Mouse (Mus musculus) CH12F3 (cell line): Measurements from ENCODE around the gene Ubr2.

Experiments
- in situ Hi-C: fragments of 300-500 bp; cut with MboI; formaldehyde crosslinking; loops from 2 replicates; pipeline ENCODE4 v1.14.3; 2020; ENCODE audit warnings: low sequenced_read_pairs

Gene Ubr2

DNA sequence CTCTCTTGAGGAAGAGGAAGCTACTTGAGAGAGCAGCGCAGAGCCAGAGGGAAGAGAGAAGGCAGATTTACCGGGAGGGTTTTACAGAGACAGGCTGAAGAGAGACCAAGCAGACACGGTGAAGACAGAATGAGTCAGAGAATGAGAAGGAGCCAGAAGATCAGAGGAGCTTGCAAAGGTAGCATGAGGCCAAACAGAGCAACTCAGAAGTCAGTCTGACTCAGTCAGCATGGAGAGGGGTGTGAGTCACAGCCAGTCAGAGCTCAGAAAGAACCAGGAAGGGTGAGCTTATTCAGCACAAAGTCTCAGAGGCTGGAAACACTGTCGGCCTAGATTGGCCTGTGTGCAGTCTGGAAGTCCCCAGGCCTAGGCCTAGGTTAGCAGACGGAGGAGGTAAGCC is 77.4 kb downstream of the Ubr2 start:
- in situ Hi-C loops, result no loop called here

DNA sequence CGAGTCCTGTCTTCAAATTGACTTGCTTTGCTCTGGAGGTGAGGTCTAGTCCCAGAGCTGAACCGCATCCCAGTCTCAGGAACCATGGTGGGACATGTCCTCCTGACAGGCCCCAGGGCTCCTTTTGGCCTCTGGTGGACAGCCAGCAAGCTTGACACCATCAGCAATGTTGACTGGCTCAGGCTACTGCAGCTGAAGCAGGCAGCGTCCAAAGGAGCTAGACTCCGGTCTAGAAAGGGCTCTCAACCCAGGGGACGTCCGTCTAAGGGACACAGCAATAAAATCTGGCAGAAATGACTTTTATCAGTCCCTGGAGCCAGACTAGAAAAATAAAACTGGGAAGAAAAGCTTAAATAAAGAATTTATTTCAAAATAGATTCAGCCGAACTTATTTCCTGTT is 80.5 kb downstream of the Ubr2 start:
- in situ Hi-C loops, result no loop called here

DNA sequence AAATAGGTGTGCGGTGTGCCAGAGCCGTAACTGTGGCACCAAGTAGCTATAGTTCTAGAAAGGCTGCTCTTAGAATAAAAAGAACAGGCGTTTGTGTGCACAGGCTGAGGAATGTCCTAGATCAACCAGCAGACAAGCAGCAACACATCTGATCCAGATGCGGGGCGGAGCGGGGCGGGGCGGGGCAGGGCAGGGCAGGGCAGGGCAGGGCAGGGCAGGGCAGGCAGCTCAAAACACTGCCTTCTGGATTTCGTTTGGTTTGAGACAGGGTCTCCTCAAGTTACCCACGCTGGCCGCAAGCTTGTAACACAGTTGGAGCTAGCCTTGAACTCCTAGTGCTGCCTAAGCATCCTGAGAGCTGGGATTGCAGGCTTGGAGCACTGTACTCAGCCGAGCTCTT is 81.1 kb downstream of the Ubr2 start:
- in situ Hi-C loops, result no loop called here

DNA sequence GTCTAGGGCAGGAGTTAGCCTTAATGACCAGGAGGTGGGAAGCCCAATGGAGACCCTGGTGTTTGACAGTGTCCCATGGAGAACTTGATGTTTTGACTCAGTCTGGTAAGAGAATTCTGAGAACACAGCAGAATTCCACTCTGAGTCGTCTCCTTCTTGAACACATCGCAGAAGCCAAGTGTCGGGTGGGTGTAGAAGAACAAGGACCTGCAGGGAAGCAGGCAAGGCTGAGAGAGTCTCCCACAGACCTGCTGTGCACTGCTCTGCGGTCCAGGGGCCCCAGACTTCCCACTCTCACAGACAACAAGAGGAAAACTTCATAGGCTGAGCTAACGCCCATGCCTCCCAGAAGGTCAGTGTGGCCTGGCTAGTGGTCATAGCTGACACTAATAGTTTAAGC is 82.6 kb downstream of the Ubr2 start:
- in situ Hi-C loops, result no loop called here

DNA sequence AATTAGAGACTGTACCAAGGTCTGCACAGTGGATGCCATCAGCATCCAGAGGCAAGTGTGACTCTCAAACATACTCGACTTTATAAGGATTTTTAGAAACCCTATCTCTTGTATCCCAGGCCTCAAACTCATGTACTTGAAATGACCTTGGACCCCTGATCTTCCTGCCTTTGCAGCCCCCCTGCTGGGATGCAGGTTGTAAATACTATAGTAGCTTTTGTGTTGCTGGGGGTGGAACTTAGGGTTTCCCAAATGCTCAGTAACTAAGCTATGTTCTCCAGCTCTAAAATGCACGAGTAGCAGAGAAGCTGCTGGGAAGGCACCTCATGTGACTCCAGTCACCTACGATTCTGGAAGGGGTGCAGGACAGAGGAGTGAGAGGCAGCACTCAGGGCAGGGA is 83.4 kb downstream of the Ubr2 start:
- in situ Hi-C loops, result no loop called here

DNA sequence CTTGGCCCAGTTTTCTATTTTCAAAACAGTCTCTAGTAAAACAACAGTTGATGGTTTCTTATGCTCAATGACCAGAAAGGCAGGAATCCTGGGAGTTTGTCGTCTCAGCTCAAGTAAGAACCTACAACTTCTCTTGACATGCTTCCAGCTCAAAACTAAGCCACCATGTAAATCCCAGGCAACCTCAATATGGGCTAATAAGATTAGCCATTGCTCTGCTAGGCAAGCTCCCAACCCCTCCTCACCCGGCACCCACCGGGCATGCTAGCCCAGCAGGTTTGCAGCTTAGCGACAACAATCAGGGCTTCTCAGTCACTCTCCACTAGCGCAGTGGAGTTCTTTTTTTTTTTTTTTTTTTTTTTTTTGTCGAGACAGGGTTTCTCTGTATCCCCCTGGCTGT is 84.2 kb downstream of the Ubr2 start:
- in situ Hi-C loops, result no loop called here

DNA sequence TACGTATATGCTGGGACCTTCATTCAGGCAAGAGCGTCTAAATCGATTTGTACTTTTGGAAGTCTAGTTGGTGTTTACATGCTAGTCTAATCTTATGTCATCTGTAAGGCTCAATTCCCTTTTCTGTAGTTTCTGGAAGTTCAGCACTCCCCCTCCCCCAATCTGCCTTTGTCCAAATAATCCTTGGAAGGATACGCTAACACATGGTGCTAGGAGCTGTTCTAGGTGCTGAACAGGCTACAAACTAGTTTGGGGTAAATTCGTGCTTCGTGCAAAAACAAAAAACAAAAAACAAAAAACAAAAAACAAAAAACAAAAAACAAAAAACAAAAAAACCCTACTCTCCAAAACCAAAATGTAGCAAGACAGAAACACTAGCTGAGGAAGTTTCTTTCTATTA is 89.5 kb downstream of the Ubr2 start:
- in situ Hi-C loops, result no loop called here

DNA sequence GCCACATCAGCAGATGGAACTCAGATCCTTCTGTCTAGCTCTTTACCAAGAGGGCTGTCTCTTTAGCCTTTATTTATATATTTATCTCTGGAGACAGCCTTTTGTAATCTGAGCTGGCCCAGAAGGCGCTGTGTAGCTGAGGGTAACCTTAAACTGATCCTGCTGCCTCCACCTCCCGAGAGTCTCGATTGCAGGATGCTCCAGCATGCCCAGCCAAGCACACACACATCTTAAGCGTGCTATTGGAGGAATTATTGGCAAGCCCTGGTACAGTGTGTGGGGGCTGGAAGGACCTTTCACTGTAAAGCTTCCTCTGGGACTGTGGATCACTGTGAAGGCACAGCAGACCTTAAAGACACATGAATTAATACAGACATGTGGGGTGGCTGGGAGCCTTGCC is 91.4 kb downstream of the Ubr2 start:
- in situ Hi-C loops, result no loop called here

DNA sequence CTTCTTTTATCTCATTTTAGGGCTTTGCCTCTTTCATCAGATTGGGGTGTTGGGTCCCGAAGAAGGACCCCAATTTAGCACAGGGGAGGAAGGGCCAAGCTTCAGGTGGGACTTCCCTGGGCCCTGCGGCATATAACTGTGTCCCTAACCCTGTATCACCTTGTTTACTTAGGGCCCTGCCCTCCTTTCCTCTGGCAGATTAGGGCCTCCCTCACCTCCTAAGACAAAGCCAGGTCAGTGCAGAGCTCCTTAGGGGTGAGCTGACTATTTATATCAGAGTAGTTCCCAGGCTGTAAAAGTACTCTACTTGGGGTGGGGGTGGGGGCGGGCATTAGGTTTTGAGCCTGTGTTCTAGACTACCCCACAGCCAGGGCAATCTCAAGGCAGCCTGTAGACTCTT is 95.2 kb downstream of the Ubr2 start:
- in situ Hi-C loops, result no loop called here

DNA sequence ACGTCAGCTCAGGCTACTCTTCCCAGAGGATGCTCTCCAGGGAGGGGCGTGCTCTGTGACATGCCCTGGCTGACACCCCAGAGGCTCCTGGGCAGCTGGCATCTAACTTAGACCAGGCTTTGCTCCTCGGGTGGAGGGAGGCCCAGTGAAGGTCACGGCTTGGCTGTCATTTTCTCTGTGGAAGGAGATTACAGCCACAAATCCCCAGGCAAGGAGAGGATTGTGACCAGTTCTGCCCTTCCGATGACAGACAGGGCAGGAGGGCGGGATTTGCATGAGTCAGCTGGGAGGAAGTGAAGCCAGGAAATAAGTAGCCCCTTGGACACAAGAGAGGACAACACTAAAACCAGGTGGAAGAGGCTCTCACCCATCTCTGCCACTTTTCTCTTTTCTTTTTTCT is 98.0 kb downstream of the Ubr2 start:
- in situ Hi-C loops, result no loop called here

DNA sequence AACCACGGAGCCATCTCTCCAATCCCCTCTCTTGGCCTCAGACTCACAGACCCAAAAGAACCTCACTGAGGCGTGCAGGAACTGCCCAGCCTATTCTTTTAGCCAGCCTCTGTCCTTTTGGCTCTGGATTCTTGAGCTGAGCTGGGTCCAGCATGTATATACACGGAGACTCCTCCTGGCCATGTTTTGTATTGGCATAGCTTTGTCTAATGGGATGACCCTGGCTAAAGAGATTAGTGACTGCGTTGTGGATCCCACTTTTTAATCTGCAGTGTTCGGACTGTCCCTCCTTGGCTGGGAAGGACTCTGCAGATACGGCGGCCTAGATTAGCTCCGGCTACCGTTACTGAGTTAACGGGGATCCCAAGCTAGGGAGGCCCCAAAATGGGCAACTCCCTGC is 100.2 kb downstream of the Ubr2 start, which contains the start of gene Prph2:
TSS of gene Prph2 (plus strand) at position 274 of the 400 bp plus-strand sequence.
- in situ Hi-C loops, result no loop called here

DNA sequence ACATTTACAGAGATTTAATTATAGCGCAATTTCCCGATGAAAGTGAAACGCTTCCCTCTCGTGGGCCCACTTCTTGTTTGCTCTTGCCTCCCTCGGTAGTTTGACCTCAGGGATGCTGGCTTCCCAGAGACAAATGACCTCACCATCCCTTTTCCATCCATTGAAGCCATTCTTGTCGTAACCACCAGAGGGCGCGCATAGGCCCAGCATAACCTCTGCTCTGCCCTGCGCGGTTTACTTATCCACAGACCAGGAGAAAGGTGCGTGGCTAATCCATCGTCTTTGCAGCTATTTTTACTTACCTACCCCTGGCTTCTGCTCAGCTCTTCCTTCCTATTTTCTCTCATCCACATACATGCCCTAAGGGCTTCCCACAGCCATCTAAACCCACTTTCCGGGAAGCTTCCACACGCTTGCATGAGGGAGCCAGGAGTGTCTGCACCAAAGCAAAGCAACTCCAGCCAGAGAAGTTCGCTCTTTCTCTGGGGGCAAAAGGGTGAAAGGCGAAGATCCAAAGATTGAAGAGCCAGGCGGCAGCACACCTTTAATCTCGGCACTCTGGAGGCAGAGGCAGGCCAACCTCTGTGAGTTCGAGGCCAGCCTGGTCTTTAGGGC is 106.4 kb downstream of the Ubr2 start:
- in situ Hi-C loops, result no loop called here

DNA sequence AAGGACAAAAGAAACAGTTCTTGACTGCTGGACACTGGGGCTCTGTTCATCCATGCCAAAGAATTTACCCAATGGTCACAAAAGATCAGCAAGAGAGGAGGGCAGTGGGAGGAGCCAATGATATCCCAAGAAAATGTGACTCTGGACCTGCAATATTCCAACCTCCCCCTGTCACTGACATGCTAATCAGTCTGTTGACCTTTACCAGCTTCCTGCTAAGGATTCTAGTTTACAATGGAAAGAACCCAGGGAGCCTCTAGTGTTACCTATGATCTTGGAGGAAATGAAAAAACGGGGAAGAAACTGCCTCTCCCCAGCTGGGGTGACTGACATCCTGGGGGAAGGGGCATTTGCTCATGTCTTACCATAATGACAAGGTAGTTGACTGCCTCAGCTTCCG is 109.4 kb downstream of the Ubr2 start:
- in situ Hi-C loops, result no loop called here

DNA sequence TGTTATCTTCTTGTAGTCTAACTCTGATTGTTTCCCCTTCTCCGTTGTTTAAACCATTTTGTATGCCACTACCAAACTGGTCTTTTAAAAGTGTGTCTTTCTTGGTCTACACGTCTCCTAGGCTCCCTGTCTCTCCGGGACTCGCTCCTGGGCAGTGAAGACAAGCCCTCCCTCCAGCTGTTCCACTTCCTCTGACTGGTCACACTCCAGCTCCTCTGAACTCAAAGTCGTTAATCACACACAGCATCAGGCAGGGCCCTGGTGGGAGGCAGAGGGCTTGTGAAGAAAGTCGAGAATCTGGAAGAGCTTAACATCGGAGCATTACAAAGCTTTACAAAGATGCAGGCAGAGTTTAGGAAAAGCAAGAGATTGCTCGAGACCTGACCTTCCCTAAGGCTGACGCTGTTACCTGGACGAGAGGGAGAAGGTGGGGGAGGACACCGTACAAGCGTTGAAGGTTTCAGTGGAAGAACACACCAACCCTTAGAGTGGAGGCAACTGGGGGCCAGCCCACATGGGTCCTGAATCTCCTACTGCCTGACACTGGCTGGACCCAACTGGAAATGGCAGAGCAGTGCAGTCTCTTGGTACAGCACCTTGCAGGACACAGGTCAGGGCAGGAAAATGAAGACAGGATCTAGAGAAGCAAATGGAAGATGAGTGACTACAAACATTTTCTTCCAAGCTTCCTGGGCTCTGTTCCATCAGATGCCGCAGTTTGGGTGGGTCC is 113.0 kb downstream of the Ubr2 start:
- in situ Hi-C loops, result no loop called here

DNA sequence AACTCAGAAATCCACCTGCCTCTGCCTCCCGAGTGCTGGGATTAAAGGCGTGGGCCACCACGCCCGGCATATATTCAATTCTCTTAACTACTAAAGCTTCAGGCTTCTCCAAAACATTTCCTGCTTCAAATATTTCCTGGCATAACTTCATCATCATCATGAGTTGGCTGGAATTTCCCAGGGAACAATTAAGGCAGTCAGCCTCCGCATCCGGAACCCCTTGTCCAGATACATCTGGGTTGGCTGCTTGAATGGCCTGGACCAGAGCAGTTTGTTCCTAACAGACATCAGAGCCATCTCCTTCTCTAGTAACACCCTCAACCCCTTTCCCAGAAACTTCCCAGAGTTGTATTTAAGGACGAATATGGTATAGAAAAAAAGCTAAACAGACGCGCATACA is 114.9 kb downstream of the Ubr2 start:
- in situ Hi-C loops, result no loop called here

DNA sequence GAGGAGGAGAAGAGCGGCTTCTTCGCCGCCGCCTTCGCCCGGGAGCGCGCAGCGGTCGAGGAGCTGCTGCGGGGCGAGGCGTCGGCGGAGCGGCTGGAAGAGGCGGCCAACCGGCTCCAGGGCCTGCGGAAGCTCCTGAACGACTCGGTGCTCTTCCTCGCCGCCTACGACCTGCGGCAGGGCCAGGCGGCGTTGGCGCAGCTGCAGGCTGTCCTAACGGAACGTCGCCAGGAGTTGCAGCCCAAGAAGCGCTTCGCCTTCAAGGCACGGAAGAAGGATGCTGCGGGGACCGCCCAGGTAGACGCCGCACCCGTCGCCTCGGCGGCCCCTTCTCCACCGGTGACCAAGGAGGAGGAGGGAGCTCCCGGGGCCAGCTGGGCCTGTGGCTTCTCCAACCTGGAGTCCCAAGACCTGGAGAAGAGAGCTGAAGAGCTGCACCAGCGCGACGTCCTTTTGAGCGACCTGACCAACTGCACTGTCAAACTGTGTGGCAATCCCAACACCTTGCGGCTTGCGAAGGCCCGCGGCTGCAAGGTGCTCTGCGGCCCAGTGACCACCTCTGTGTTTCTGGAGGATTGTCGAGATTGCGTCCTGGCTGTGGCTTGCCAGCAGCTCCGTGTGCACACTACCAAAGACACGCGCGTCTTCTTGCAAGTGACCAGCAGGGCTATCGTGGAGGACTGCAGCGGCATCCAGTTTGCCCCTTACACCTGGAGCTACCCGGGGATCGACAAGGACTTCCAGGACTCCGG is 119.3 kb downstream of the Ubr2 start:
- in situ Hi-C loops, result no loop called here

DNA sequence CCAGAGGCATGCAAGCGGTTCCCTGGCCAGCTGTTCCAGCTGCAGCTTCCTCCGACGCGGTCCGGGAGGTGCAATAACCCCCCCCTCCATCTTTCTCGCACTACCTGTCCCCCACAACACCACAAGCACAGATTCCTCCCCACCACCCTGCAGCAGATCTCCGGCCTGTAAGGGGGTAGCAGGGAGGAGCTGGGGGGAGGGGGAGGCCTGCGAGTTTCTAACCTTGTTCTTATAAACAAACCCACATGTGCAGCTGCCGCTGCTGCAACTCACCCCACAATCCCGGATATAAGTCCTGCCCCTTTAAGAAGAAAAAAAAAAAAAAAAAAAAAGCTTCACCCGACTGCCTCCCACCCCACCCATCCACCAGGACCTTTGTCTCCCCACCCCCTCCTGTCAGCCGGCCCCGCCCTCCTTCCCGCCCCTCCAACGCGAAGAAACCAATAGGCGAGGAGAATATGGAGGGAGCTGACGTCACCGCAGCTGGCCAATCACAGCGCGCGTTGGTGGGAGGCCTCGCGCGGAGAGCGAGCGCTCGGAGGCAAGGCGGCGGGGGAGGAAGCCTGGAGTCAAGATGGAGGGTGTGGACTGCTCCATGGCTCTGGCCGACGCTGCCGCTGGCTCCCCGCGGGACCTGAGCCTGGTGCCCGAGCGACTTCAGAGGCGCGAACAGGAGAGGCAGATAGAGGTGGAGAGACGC is 120.1 kb downstream of the Ubr2 start, which contains the start of gene Tbcc:
TSS of gene Tbcc (plus strand) at position 569 of the 700 bp plus-strand sequence.
- in situ Hi-C loops, result no loop called here

DNA sequence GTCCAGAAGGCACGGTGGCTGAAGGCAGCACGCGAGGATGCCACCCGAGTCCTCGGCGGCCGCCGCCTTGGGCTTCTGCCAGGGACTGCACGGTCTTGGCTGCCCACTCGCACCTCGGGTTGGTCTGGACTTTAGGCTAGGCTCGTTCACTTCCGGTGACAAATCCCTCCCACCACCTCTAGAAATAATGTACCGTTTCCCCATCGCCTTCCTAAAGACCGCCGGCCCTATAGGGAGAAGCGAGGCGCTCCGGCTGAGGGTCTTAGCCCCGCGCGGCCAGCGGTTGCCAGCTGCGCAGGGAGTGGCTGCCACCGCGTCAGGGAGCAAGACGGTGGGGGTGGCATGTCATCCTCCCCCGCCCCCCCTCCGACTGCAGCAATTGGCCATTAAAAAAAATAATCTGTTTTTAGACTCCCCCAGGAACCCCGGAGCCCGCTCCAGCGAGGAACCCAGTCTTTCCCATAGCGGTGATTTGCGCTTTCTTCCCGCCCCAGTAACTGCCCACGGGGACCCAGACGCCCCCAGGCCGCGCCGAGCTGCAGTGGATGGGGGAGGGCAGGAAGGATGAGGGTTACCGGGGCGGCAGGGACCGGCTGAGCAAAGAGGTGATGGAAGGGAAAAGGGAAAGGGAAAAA is 120.8 kb downstream of the Ubr2 start:
- in situ Hi-C loops, result no loop called here

DNA sequence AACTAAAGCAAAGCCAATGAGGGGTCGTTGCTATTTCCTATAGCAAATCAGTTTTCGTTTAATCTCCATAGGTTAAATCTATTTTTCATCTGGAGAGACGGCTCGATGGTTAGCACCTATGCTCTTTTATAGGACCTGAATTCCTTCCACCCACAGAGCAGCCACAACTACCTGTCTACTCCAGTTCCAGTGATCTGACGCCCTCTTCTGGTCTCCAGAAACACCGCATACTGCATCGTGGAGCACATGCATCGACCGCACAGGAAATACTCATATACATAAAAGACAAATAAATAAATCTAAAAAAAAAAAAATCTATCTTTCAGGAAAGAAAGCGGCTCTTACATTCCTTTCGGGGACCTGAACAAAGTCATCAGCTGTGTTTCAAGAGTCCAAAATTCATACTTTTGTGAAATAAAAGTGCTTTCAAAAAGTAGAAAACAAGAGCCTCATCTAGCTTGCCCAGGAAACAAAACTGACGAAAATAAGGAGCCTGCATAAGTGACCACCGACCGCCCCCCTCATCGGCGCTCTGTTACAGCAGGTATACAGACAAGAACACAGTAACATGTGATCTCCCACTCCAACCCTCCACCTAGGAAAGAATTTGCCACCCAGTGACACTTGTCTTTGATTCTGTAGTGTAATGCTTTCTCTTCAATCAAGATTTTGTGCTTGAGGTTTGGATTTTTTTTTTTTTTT is 121.7 kb downstream of the Ubr2 start:
- in situ Hi-C loops, result no loop called here

DNA sequence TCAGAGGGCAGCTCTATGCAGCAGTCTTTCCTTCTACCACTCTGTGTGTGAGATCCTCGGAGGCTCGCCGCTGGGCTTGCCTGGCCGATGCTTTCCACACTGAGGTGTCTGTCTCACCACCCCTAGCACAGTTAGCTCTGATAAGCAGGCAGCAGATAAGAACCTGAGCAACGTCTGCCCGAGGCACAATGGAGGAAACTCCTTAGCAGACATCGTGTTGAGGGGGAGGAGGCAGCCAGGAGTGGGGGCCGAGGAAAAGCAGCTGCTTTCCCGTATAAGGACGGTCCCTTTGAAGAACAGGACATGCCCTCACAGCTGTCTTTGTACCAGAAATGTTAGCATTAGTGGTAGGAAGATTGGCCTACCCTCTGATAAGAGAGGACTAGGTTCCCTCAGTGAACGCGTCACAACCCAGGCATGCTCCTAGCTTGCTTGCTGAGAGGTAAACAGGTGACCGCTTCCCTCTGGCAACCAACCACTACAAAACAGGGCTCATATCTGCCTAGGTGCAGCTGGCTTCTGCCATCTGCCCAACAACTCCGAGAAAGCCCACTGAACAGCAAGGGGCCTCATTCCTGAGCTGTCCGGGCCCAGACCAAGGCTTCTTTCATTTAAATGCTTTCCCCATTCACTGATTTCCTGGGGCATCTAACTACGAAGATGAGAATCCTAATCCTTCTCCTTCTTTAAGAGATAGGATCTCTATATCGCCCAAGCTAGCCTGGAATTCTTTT is 124.3 kb downstream of the Ubr2 start:
- in situ Hi-C loops, result no loop called here
